Mouse (Mus musculus) Patski (cell line): ENCODE data around the gene T2. TPM values are rescaled to one million over a fixed set of nuclear protein-coding genes. Genes with fewer than 3 reads are reported as not detected.
A peak's percentile ranks its signal among the peaks of the same experiment; 100 is the strongest.

Experiments used
- ATAC-seq: fragments of 100-300 bp; one replicate; pipeline ENCODE4 v1.8.0; 2021
- CTCF ChIA-PET: fragments of 350-600 bp; sonication (Branson Sonifier 250); formaldehyde crosslinking; loops from one replicate; lab custom pipeline; 2022; ENCODE audit warnings: inconsistent platforms; lab: Charles Lee
- POLR2A ChIA-PET: fragments of 350-600 bp; sonication (Branson Sonifier 250); formaldehyde crosslinking; loops from one replicate; lab custom pipeline; 2022; ENCODE audit warnings: antibody characterized with exemption, inconsistent platforms; lab: Charles Lee
- DNase-seq: peaks from one replicate; pipeline ENCODE4 v3.0.0-alpha.2; 2011; ENCODE audit warnings: low read depth, low spot score
- H3K27me3 ChIP-seq: fragments of 371-371 bp; one replicate; pipeline ENCODE4 v1.5.1; 2021
- CTCF ChIP-seq: fragments of 100-300 bp; IDR thresholded peaks from one replicate; pipeline ENCODE4 v1.5.1; 2021
- in situ Hi-C: fragments of 300-500 bp; cut with MboI; formaldehyde crosslinking; loops from 3 replicates; pipeline ENCODE4 v1.11.1; 2018; ENCODE audit warnings: low pct_unique_long_range_greater_than_20kb, mixed read lengths
- polyA plus RNA-seq: library from polyadenylated mRNA; unstranded; gene quantifications from one replicate; pipeline ENCODE4 v1.2.3, GENCODE M21; 2021

Gene T2
- polyA plus RNA-seq, 1 experiment from 2014 or later: 0.05 TPM

DNA sequence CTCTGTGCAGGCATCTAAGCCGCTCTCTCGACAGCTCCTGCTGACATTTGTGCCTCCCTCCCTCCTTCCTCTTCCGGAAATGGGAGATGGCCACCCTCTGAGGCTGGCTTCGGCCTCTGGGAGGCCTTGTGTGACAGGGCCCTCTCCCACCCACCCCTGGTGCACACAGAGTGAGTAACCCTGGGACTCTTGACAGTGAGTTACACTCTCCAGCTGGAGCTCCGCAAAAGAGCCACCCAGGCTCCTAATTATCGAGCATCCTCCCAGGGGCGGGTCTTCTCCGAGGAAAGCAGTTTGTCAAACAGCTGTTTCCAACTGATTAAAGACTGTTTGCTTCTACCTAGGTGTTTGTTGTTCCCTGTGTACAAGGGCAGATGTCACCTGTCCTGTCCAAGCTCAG, 59.7 kb downstream of the T2 start:
- no peak for ATAC-seq
- POLR2A ChIA-PET: no interaction called here
- CTCF ChIA-PET: no interaction called here
- TF ChIP-seq CTCF: no peak
- peaks cover 37% of the 10 kb centered on the region for H3K27me3 ChIP-seq
- DNase-seq: no peak
- in situ Hi-C loops: no loop called here

DNA sequence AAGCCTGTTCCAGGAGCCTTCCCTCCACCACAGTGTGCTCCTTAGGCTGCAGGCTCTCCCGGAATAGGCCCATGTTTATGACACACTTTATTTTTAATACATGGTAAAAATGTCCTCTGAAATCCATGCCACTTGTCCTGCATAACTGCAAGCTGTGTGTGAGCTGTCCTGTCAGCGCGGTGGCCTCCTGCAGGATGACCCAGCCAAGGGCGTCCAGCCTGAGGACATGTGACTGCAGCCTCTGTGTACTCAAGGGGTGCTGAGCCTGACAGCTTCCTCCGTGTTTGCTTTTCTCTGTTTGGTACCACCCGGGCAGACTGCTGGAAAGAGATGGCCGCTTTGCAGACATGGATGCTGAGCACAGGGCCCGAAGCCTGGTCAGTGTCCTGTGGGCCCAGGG, 61.1 kb downstream of the T2 start:
- no peak for ATAC-seq
- POLR2A ChIA-PET: no interaction called here

DNA sequence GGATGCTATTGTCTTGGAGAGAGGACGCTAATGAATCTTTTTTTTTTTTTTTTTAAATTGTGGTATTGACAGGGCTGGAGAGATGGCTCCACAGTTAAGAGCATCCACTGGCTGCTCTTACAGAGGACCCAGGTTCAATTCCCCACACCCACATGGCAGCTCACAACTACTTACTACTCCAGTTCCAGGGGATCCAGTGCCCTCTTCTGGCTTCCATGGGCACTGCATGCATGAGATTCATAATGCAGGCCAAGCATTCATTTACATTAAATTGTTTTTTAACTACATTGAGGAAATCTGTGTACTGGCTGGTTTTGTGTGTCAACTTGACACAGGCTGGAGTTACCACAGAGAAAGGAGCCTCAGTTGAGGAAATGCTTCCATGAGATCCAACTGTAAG, 64.9 kb downstream of the T2 start:
- ChIA-PET CTCF (no interaction called here), POLR2A (no interaction called here)
- no peak for TF ChIP-seq CTCF
- in situ Hi-C loops: no loop called here
- no peak for ATAC-seq
- peaks cover 20% of the 10 kb centered on the region for H3K27me3 ChIP-seq
- no peak for DNase-seq

More for the DNA sequence above, 61.1 kb downstream of the T2 start:
- in situ Hi-C loops: no loop called here
- no peak for DNase-seq
- CTCF ChIA-PET: no interaction called here
- TF ChIP-seq CTCF: no peak
- peaks cover 29% of the 10 kb centered on the region for H3K27me3 ChIP-seq

DNA sequence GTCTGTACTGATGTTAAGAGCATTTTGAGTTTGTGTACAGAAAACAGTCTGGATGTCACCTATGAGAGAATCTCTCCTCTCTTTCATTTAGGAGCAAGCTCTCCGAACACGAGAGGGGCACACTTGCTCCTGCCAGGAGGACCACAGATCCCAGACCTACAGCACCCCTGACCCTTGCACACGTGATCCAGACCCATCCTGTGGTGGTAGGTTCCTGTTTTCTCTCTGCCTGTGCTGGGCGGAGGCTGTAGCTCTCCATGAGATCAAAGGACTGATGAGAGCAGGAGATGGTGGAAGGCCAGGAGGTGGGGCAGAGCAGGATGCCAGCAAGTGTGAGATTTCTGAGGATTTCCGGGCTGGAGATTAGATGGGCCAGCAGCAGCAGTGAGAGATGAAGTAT, 65.7 kb downstream of the T2 start:
- no peak for ATAC-seq
- TF ChIP-seq CTCF: no peak
- POLR2A ChIA-PET: interaction anchor here (0.6 kb wide), 1 partner anchor 87 kb away, joined by 3 read pairs; no protein-coding TSS in a partner anchor
- no peak for DNase-seq
- CTCF ChIA-PET: no interaction called here
- peaks cover 18% of the 10 kb centered on the region for H3K27me3 ChIP-seq
- in situ Hi-C loops: no loop called here

DNA sequence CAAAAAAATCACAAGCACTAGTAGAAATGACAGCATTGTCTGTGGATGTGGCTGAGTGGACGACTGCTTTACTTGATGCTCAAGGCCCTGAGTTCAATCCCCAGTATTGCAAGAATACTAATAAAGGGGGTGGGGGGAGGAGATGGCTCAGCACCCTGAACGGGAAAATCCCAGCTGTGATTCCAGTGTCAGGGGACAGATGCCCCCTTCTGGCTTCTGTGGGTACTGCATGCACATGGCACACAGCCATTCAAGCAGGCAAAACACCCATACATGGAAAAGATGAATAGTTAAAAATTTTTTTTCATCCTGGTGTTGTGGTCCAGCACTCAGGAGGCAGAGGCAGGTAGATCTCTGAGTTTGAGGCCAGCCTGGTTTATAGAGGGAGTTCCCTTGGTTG, 67.5 kb downstream of the T2 start:
- TF ChIP-seq CTCF: peak; percentile 64
- in situ Hi-C loops: no loop called here
- peaks cover 14% of the 10 kb centered on the region for H3K27me3 ChIP-seq
- ChIA-PET POLR2A (no interaction called here), CTCF (no interaction called here)
- DNase-seq (no peak), ATAC-seq (no peak)

DNA sequence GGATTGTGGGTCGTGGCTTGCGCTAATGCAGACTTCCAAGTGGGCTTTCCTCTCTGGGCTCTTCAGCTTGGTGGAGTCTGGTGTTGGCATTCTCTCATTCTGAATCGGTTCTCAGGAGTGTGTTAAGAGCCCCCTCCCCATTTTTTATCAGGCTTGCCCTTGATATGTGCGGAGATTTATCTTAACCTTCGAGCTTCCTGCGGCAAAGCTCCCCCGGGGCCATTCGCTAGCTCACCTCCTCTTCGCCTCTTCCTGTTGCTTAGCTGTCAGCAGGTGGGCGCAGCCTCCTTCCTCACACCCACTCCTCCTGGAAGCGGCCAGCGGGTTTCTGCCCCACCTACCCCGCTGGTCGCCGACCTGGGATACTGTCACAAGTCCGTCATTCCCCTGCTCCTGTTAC, 73.6 kb downstream of the T2 start:
- ChIA-PET CTCF (interaction anchor here (1.0 kb wide), 1 partner anchor 24 kb away, joined by 3 read pairs; no protein-coding TSS in a partner anchor), POLR2A (no interaction called here)
- in situ Hi-C loops: no loop called here
- ATAC-seq (no peak), DNase-seq (no peak)
- peaks cover 51% of the 10 kb centered on the region for H3K27me3 ChIP-seq
- no peak for TF ChIP-seq CTCF

DNA sequence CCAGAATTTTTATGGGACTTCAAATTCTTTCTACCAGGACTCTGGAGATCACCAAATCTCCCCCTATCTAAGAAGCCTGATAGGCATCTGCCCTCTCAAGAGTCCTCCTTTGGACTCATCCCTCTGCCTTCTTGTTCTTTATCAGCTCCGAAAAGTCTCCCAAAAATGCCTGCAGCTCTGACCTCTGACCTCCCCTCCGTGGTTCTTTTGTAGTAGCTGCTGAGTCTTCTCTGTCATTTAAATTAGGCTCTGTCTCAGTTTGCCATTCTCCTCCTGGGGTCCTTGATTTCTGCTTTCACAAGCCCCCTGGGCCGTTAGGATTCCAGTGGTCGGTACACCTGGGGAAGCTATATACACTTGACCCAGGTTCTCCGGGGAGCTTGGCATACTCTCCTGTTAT, 74.1 kb downstream of the T2 start:
- H3K27me3 ChIP-seq: peaks cover 55% of the 10 kb centered on the region
- ATAC-seq (no peak), DNase-seq (no peak)
- POLR2A ChIA-PET: no interaction called here
- TF ChIP-seq CTCF: no peak
- CTCF ChIA-PET: interaction anchor here (1.0 kb wide), 1 partner anchor 24 kb away, joined by 3 read pairs; no protein-coding TSS in a partner anchor
- in situ Hi-C loops: no loop called here

DNA sequence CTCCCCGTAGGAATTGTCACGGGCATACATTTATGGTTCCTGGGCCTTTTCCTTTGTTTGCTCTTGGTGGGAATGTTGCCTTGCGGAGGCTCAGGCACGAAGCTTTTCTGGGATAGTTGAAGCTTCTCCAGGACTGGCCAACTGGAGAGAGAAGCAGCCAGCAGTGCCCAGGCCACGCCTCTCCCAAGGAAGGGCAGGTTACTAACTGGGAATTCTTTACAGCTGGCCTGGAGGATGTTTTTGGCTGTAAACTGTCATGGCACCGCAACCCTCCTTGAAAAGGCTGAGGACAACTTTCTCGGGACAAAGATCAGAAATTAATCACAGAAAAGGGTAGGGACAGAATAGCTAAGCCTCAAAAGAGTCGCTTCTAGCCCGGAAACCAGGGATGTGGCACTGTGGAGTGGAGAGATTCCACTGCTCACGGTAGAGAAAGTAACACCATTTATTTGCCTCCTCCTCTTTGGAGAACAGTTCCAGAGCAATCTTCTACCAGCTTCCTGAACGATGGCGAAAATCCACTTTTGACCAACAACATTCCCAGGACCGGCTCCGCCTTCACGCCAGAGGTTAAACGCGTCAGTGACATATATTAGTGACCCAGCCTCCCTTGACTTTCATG, 76.5 kb downstream of the T2 start:
- no peak for TF ChIP-seq CTCF
- ATAC-seq (no peak), DNase-seq (no peak)
- in situ Hi-C loops: no loop called here
- ChIA-PET POLR2A (no interaction called here), CTCF (no interaction called here)
- peaks cover 67% of the 10 kb centered on the region for H3K27me3 ChIP-seq

DNA sequence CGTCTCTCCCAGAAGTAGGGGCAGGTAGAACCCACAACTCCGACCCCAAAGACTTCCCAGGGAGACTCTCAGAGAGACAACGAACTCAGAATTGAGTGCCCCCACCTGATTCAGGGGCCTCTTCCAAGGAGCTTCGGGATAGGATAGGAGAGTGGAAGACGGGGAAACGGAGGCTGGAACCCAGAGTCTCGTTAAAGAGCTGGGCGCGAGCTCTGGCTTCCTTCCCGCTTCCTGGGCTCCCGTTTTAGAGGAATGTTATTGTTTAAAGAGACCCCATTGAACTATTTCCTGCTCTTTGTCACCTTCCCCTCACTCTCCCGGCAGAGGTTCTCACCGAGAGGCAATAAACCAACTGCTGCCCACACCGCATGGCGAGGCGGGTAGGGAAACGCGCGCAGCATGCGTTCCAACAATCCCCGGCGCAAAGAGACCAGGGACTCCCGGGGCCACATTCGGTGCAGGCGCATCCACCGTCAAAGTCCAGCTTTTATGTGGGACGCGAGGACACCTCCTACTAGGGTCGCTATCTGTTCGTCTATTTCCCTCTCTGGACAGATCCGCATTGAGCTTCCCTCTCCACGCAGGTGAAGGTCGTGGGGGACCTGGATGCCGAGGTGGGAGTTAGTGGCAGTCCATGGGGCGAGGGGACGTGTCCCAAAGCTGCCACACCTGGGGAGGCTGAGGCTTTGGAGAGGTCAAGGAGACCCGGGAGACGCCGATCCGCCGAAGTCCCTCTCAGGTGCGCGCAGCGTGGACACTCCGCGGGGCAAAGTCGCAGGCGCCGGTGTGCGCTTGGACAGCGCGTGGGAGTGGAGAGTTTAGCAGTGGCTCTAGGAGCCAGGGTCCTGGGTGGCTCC, 77.6 kb downstream of the T2 start:
- POLR2A ChIA-PET: no interaction called here
- CTCF ChIA-PET: no interaction called here
- H3K27me3 ChIP-seq: peaks cover 75% of the 10 kb centered on the region
- ATAC-seq (no peak), DNase-seq (no peak)
- no peak for TF ChIP-seq CTCF
- in situ Hi-C loops: no loop called here

DNA sequence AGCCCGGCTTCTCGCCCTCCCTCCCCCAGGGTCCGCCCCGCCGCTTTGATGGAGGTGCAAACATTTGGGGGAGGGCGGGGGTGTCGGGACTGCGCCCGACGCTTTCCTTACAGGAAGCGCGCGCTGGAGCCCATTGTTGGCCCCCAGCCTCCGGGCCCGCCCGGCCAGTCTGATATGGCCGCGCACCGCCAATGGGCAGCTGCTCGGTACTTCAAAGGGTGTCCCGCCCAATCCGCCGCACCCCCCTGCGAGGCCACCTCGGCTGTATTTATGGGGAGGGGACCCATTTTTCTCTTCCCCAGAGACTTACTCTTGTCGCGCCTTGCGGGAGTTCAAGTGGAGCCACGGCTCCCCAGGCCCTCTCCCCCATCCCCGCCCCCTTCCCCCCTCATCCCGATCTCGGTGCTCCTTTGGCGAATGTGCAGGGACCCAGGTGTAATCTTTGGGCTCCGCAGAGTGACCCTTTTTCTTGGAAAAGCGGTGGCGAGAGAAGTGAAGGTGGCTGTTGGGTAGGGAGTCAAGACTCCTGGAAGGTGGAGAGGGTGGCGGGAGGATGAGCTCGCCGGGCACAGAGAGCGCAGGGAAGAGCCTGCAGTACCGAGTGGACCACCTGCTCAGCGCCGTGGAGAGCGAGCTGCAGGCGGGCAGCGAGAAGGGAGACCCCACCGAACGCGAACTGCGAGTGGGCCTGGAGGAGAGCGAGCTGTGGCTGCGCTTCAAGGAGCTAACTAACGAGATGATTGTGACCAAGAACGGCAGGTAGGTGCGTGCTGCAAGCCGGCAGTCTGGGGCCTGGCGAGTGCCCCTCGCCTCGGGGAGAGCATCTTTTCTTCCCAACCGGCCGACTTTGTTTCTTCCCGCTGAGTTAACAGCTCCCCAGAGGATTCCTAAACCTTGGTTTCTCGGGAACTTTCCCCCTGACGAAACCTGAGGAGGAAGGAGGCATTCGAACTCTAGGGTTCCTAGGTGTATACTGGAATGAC, 78.5 kb downstream of the T2 start, which contains the start of gene T:
T (plus strand) TSS at position 446 of the 983 bp plus-strand sequence.
- peaks cover 79% of the 10 kb centered on the region for H3K27me3 ChIP-seq
- no peak for TF ChIP-seq CTCF
- ATAC-seq (no peak), DNase-seq (no peak)
- in situ Hi-C loops: no loop called here
- POLR2A ChIA-PET: no interaction called here
- CTCF ChIA-PET: no interaction called here
